Mouse (Mus musculus) intestine, postnatal 0 days (tissue): ENCODE measurements around the gene Gipr. TPM values are rescaled to one million over a fixed set of nuclear protein-coding genes. Genes with fewer than 3 reads are reported as not detected.
A peak's percentile ranks its signal among the peaks of the same experiment; 100 is the strongest.

Experiments
- ATAC-seq: fragments of 200-750 bp; cut with Nextera tagmentation; 2 replicates; pipeline ENCODE4 v1.8.0; 2017; ENCODE audit warnings: mild to moderate bottlenecking, moderate TSS enrichment, moderate library complexity
- H3K27ac ChIP-seq: fragments of 300-500 bp; sonication (generic); 2 replicates; pipeline ENCODE4 v1.5.1; 2014; ENCODE audit warnings: mild to moderate bottlenecking, low read depth, low read length, moderate library complexity
- H3K27me3 ChIP-seq: fragments of 300-500 bp; sonication (generic); replicated peaks from 2 replicates; pipeline ENCODE4 v1.6.1; 2014; ENCODE audit warnings: low read length, mixed read lengths; ENCODE audit not compliant: control insufficient read depth, insufficient read depth
- H3K36me3 ChIP-seq: fragments of 300-500 bp; sonication (generic); 2 replicates; pipeline ENCODE4 v1.6.1; 2014; ENCODE audit warnings: mild to moderate bottlenecking, moderate library complexity; ENCODE audit not compliant: control insufficient read depth, insufficient read depth
- H3K4me1 ChIP-seq: fragments of 300-500 bp; sonication (generic); replicated peaks from 2 replicates; pipeline ENCODE4 v1.6.1; 2014; ENCODE audit warnings: antibody characterized with exemption, low read length, mixed read lengths; ENCODE audit not compliant: control insufficient read depth, insufficient read depth
- H3K4me2 ChIP-seq: fragments of 300-500 bp; sonication (generic); replicated peaks from 2 replicates; pipeline ENCODE4 v1.6.1; 2014; ENCODE audit warnings: low read depth, mild to moderate bottlenecking, moderate library complexity
- H3K4me3 ChIP-seq: fragments of 300-500 bp; sonication (generic); 2 replicates; pipeline ENCODE4 v1.5.1; 2014; ENCODE audit warnings: low read depth, low read length
- H3K9ac ChIP-seq: fragments of 300-500 bp; sonication (generic); 2 replicates; pipeline ENCODE4 v1.6.1; 2014; ENCODE audit warnings: mild to moderate bottlenecking, low read depth, low read length
- H3K9me3 ChIP-seq: fragments of 300-500 bp; sonication (generic); 2 replicates; pipeline ENCODE4 v1.6.1; 2016; ENCODE audit warnings: mixed run types; ENCODE audit not compliant: control insufficient read depth
- CTCF ChIP-seq: sonication (generic); IDR thresholded peaks from 2 replicates; pipeline ENCODE4 v1.5.1; 2016; ENCODE audit warnings: low read depth, mild to moderate bottlenecking, control low read depth, antibody characterized with exemption, moderate library complexity
- WGBS: fragments of 180-500 bp; shearing (Covaris S2); extraction: QIAGEN DNeasy Blood & Tissue Kit; methylation state at CpG from one replicate; pipeline ENCODE4 v1.1.7; 2014; 5-methylcytosine and 5-hydroxymethylcytosine counted together
- polyA plus RNA-seq: library from polyadenylated mRNA; unstranded; fragments of >200 nt; fragmentation: Nextera tagmentation; extraction: Ambion mirVana; gene quantifications from 2 replicates; pipeline ENCODE4 v1.2.1, GENCODE M21; 2015

Gipr gene
- polyA plus RNA-seq, 1 experiment from 2014 or later, result 0.48 TPM

DNA sequence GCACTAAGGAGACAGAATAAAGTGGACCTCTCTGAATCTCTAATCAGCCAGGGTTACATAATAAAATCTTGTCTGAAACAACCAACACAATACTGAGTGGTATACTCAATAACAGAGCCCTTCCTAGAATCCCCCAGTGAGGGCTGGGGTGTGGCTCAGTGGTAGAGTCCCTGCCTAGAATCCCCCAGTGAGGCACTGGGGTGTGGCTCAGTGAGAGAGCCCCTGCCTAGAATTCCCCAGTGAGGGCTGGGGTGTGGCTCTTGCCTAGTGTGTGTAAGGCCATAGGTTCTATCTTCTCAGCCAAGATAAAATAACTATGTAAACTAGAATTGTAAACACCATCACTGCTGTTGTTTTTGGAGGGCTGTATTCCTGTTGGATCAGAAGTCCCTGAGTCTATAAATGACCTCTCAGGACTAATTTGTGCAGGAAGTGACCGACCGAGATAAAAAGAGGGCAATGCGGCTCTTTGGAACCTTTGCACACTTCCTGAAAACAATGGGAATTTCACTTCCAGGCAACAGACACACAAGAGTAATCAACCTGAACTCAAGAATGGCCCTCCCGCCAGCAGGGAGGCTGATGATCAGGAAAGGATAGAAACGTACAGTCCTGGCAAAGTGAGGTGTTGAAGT is 45.2 kb upstream of the Gipr start:
- Histone ChIP-seq H3K27me3 (0 out of 2 replicates have a peak, but pooled peaks cover 7% of the 10 kb centered on the region), H3K36me3 (no peaks in the 10 kb centered on the region), H3K9ac (no peak overlapping the region), H3K4me1 (no peaks in the 10 kb centered on the region), H3K27ac (no peak overlapping the region), H3K9me3 (no peaks in the 10 kb centered on the region), H3K4me3 (no peak overlapping the region), H3K4me2 (no peak overlapping the region)
- no peak for ATAC-seq
- 49% methylated on average over 5 of the region's 5 CpGs for WGBS
- no peak for TF ChIP-seq CTCF

DNA sequence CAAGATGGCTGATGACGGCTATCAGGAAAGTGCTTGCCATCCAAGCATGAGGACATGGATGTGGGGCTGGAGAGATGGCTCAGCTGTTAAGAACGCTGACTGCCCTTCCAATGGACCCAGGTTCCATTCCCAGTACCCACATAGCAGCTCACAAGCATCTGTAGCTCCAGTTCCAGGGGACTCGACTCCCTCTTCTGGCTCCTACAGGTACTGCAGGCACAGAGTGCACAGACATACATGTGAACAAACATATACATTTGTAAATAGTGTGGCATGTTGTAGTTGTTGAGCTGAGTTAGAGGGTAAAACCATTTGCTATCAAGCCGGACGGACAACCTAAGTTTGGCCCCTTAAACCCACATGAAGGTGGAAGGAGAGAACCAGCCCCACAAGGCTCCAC is 44.1 kb upstream of the Gipr start:
- H3K4me2 ChIP-seq, result no peak overlapping the region
- no peak overlapping the region for H3K27ac ChIP-seq
- ATAC-seq, result no peak
- 88% methylated on average over 5 of the region's 5 CpGs for WGBS
- H3K4me3 ChIP-seq, result no peak overlapping the region
- peak; percentile 59 for TF ChIP-seq CTCF
- 0 out of 2 replicates have a peak, but pooled peaks cover 7% of the 10 kb centered on the region for H3K27me3 ChIP-seq
- no peaks in the 10 kb centered on the region for H3K4me1 ChIP-seq
- peaks cover 11% of the 10 kb centered on the region; the same call in 1 of the 2 replicates for H3K36me3 ChIP-seq
- no peak overlapping the region for H3K9ac ChIP-seq
- no peaks in the 10 kb centered on the region for H3K9me3 ChIP-seq

DNA sequence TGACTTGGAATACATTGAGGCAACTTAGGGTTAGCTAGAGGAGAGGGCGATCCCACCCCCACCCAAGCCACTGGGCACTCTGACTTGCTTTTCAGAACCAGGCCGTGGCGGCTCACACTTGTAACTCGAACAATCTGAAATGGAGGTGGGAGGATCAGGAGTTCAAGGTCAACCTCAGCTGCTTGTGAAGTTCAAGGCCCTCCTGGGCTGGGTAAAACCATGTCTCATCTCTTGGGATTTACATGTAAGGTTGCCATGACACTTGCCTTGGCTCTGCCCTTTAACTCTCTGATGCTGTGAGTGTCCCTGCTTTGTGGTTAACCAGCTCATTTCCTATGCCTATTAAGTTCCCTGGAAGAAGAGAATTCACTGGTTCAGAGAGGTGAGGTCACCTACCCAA is 43.6 kb upstream of the Gipr start:
- no peak overlapping the region for H3K4me3 ChIP-seq
- 0 out of 2 replicates have a peak, but pooled peaks cover 7% of the 10 kb centered on the region for H3K27me3 ChIP-seq
- H3K36me3 ChIP-seq, result peaks cover 13% of the 10 kb centered on the region
- ATAC-seq, result no peak
- H3K27ac ChIP-seq, result no peak overlapping the region
- H3K4me2 ChIP-seq, result no peak overlapping the region
- H3K9ac ChIP-seq, result no peak overlapping the region
- TF ChIP-seq CTCF, result no peak
- H3K4me1 ChIP-seq, result no peaks in the 10 kb centered on the region
- H3K9me3 ChIP-seq, result no peaks in the 10 kb centered on the region
- 87% methylated on average over 4 of the region's 4 CpGs for WGBS

DNA sequence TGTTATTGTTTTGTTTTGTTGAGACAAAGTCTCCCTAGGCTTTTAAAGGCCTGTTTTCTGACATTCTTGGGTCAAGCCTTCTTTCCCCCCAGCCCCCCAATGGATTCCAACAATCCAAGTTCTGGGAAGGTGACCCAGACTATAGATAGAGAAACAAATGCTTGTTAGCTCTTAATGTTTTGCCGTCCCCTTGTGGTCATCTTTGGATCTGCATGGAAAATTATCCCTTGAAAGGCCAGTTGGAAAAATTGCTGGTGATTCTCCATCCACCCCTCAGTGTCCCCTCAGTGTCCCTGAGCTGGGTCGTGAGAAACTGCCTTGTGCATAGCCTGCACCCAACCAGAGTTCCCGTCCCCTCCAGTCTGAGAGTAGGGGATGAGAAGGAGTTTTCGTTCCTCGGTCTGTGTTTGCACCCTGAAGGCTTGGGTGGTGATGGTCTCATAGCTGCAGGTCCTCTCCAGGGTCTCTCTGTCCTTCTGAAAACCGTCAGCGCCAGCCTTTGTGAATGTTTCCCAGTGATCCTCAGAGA is 43.1 kb upstream of the Gipr start:
- no peak overlapping the region for H3K9ac ChIP-seq
- H3K27ac ChIP-seq, result no peak overlapping the region
- H3K9me3 ChIP-seq, result no peaks in the 10 kb centered on the region
- peaks cover 18% of the 10 kb centered on the region for H3K36me3 ChIP-seq
- 0 out of 2 replicates have a peak, but pooled peaks cover 7% of the 10 kb centered on the region for H3K27me3 ChIP-seq
- peak; percentile 94 for TF ChIP-seq CTCF
- 56% methylated on average over 7 of the region's 7 CpGs for WGBS
- H3K4me3 ChIP-seq, result no peak overlapping the region
- H3K4me1 ChIP-seq, result no peaks in the 10 kb centered on the region
- H3K4me2 ChIP-seq, result no peak overlapping the region
- no peak for ATAC-seq

DNA sequence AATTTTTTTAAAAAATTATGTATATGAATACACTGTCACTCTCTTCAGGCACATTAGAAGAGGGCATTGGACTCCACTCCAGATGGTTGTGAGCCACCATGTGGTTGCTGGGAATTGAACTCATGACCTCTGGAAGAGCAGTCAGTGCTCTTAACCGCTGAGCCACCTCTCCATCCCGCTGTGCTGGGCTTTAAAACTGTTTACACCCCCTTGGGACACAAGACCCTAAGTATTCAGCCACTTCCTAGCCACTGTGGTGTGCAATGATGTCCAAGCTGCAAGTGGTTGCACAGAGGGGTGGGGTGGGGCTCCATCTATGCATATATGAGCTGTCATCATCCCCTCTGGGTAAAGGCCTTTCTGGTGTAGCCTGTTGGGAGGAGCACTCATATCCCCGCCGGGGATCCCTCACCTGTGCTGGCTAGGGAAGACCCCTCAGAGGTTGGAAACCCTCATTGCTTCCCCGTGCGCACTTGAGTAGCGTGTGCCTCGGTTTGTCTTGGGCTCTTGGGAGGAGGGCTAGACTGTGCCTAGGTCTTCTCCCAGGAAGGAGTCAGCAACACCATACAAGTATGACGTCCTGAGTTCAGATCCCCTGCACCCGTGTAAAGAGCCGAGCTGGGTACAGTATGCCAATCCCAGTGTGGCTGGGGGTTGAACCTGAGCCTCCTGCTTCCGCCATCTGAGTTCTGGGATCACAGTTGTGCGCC is 42.4 kb upstream of the Gipr start:
- Histone ChIP-seq H3K4me2 (no peak overlapping the region), H3K27ac (no peak overlapping the region), H3K9ac (no peak overlapping the region), H3K4me3 (no peak overlapping the region), H3K9me3 (no peaks in the 10 kb centered on the region), H3K4me1 (no peaks in the 10 kb centered on the region), H3K27me3 (0 out of 2 replicates have a peak, but pooled peaks cover 6% of the 10 kb centered on the region), H3K36me3 (peaks cover 18% of the 10 kb centered on the region)
- TF ChIP-seq CTCF, result no peak
- 80% methylated on average over 13 of the region's 13 CpGs for WGBS
- 0 out of 2 replicates have a peak, but pooled peaks have one; percentile 15 for ATAC-seq

DNA sequence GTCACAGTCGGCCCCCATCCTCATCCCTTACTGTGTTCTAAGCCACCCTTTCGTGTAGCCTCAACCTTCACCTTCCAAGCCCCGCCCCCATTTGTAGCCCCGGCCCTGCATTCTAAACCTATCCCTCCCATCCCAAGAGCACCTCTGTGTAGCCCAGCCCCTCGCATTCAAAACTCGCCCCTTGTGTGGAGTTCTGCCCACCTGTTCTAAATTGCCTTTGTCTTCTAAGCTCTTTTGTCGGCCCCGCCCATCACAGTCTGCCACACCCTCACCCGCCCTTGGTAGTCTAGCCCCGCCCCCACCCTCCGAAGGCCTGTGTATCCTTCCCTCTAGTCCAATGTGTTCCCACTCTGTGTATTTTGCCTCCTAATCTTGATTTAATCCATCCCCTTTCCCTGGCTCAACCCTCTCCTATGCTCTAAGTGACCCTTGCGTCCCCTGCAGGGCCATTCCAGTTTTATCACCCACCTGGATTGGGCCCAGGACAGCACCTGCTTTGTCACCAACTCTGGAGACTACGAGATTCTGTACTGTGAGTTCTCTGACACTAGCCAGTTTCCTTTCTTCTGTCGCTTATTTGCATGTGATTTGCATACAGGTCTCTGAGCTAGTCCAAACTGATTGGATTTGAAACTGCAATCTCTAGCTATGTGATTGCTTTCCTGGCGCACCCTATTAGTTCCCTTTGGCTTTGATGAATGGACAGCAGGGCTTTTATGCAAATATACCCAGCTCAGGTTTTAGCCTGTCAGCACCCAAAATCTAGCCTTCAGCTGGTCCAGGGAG is 36.3 kb upstream of the Gipr start:
- no peak overlapping the region for H3K4me3 ChIP-seq
- no peak overlapping the region for H3K27ac ChIP-seq
- peak; percentile 17; the same call in 1 of the 2 replicates for ATAC-seq
- WGBS, result 52% methylated on average over 15 of the region's 15 CpGs
- H3K9me3 ChIP-seq, result no peaks in the 10 kb centered on the region
- H3K36me3 ChIP-seq, result peaks cover 18% of the 10 kb centered on the region
- TF ChIP-seq CTCF, result no peak
- H3K9ac ChIP-seq, result no peak overlapping the region
- H3K4me1 ChIP-seq, result no peaks in the 10 kb centered on the region
- no peak overlapping the region for H3K4me2 ChIP-seq
- no peaks in the 10 kb centered on the region for H3K27me3 ChIP-seq
